Mouse (Mus musculus): ENCODE data around the gene Actbl2. TPM values are rescaled to one million over a fixed set of nuclear protein-coding genes. Genes with fewer than 3 reads are reported as not detected.

Gene Actbl2
- total RNA-seq, 2 experiments from 2014 or later = not detected

GRCm38 (mm10) chr13:111266855-111267254, 12.0 kb downstream of the Actbl2 start:
- ATAC-seq (replicated peaks; ENCODE audit: low FRiP score, low TSS enrichment, poor library complexity, severe bottlenecking) = no peak

GRCm38 (mm10) chr13:111268992-111269391, 14.2 kb downstream of the Actbl2 start:
- no peak for ATAC-seq (replicated peaks; ENCODE audit: low FRiP score, low TSS enrichment, poor library complexity, severe bottlenecking)

- ATAC-seq (replicated peaks; ENCODE audit: low FRiP score, low TSS enrichment, poor library complexity, severe bottlenecking) = no peak
Observed at GRCm38 (mm10) chr13:111269789-111270335, 15.0 kb downstream of the Actbl2 start.

GRCm38 (mm10) chr13:111271868-111272267, 17.1 kb downstream of the Actbl2 start:
- no peak for ATAC-seq (replicated peaks; ENCODE audit: low FRiP score, low TSS enrichment, poor library complexity, severe bottlenecking)

- 0 out of 2 replicates have a peak, but pooled peaks have one; percentile 22 for ATAC-seq (replicated peaks; ENCODE audit: low FRiP score, low TSS enrichment, poor library complexity, severe bottlenecking)
Observed at GRCm38 (mm10) chr13:111286461-111287385, 31.9 kb downstream of the Actbl2 start.

GRCm38 (mm10) chr13:111291161-111291957, 36.5 kb downstream of the Actbl2 start:
- no peak for ATAC-seq (replicated peaks; ENCODE audit: low FRiP score, low TSS enrichment, poor library complexity, severe bottlenecking)

- no peak for ATAC-seq (replicated peaks; ENCODE audit: low FRiP score, low TSS enrichment, poor library complexity, severe bottlenecking)
Observed at GRCm38 (mm10) chr13:111291958-111292493, 37.2 kb downstream of the Actbl2 start.

- no peak for ATAC-seq (replicated peaks; ENCODE audit: low FRiP score, low TSS enrichment, poor library complexity, severe bottlenecking)
Observed at GRCm38 (mm10) chr13:111293478-111293877, 38.7 kb downstream of the Actbl2 start.

- no peak for ATAC-seq (replicated peaks; ENCODE audit: low FRiP score, low TSS enrichment, poor library complexity, severe bottlenecking)
Observed at GRCm38 (mm10) chr13:111294965-111295494, 40.2 kb downstream of the Actbl2 start.

- ATAC-seq (replicated peaks; ENCODE audit: low FRiP score, low TSS enrichment, poor library complexity, severe bottlenecking) = no peak
Observed at GRCm38 (mm10) chr13:111296029-111296428, 41.2 kb downstream of the Actbl2 start.

- ATAC-seq (replicated peaks; ENCODE audit: low FRiP score, low TSS enrichment, poor library complexity, severe bottlenecking) = no peak
Observed at GRCm38 (mm10) chr13:111297614-111298013, 42.8 kb downstream of the Actbl2 start.

GRCm38 (mm10) chr13:111299145-111299713, 44.4 kb downstream of the Actbl2 start:
- ATAC-seq (replicated peaks; ENCODE audit: low FRiP score, low TSS enrichment, poor library complexity, severe bottlenecking) = no peak

- ATAC-seq (replicated peaks; ENCODE audit: low FRiP score, low TSS enrichment, poor library complexity, severe bottlenecking) = no peak
Observed at GRCm38 (mm10) chr13:111300846-111301245, 46.0 kb downstream of the Actbl2 start.

GRCm38 (mm10) chr13:111301431-111301830, 46.6 kb downstream of the Actbl2 start:
- ATAC-seq (replicated peaks; ENCODE audit: low FRiP score, low TSS enrichment, poor library complexity, severe bottlenecking) = no peak

GRCm38 (mm10) chr13:111304194-111304593, 49.4 kb downstream of the Actbl2 start:
- ATAC-seq (replicated peaks; ENCODE audit: low FRiP score, low TSS enrichment, poor library complexity, severe bottlenecking) = no peak

- ATAC-seq (replicated peaks; ENCODE audit: low FRiP score, low TSS enrichment, poor library complexity, severe bottlenecking) = no peak
Observed at GRCm38 (mm10) chr13:111304736-111305135, 49.9 kb downstream of the Actbl2 start.

Data from megakaryocyte-erythroid progenitor cell, adult 5-6 weeks (primary cell).